Mouse (Mus musculus) cortical plate, adult 2 months (tissue): ENCODE data around the gene Klf5.

Experiments used
- CTCF ChIP-seq: fragments of 200-500 bp; IDR thresholded peaks from 2 replicates; pipeline ENCODE4 v1.5.1; 2011; ENCODE audit warnings: mild to moderate bottlenecking, control low read depth, low read length; ENCODE audit not compliant: insufficient read depth; ENCODE audit errors: extremely low read depth
- POLR2A ChIP-seq: fragments of 200-500 bp; IDR thresholded peaks from 2 replicates; pipeline ENCODE4 v1.6.1; 2011; ENCODE audit warnings: mild to moderate bottlenecking, low read length, control low read depth; ENCODE audit not compliant: insufficient read depth; ENCODE audit errors: extremely low read depth

DNA sequence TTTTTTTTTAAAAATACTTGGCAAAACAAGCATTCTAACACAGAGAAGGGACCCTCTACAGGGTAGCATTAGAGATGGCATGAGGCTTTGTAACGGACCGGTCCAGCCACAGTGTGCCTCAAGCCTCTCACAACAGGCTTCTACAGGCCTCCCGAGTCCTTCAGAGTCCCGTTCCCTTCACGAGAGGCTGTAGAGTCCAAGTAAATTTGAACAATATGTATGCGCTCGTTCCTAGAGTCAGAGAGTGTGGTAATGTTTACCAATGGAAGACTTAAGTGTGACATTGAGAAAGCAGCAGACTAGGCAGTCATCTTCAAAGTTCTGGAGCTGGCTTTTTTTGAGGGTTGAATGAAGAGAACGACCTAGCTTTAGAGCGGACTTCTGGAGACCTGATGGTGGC, 11.1 kb downstream of the Klf5 start:
- no peak for TF ChIP-seq POLR2A
- TF ChIP-seq CTCF: no peak
